Mouse (Mus musculus) lung, postnatal 0 days (tissue): Measurements from ENCODE around the gene Gfpt2.

ENCODE experiments used
- CTCF ChIP-seq: IDR thresholded peaks from 2 replicates; pipeline ENCODE4 v1.5.1; 2016; ENCODE audit warnings: antibody characterized with exemption, mild to moderate bottlenecking
- EP300 ChIP-seq: IDR thresholded peaks from 2 replicates; pipeline ENCODE4 v1.6.1; 2016; ENCODE audit warnings: antibody characterized with exemption, mild to moderate bottlenecking, control low read depth

DNA sequence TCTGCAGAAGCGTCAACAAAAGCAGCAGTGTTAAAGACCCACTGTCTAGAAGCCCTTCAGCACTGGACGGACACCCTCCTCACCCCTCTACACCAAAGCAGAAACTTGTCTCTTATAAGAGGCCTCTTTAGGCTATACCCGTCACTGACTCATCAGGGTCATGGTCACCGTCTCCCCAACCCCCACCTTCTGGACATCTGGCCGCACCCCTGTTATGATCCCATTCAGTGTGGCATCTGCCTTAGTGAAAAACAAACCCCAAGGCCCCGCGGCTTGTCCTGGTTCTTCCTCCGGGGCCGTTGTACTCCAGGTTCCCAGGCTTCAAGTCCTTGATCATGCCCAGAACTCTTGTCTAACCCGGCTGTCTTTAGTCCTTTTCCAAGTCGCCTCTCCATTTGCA is 52.0 kb downstream of the Gfpt2 start:
- TF ChIP-seq CTCF: no peak
- TF ChIP-seq EP300: no peak
